Mouse (Mus musculus): ENCODE results near the gene Myh9. TPM values are rescaled to one million over a fixed set of nuclear protein-coding genes. Genes with fewer than 3 reads are reported as not detected.
"Not testable (repeated sequence)": the region's sequence is repeated elsewhere in the genome, so short reads cannot be mapped to it uniquely, and the experiment has no call there.

Myh9 gene
- total RNA-seq, 2 experiments from 2014 or later = 309 to 387 TPM

- not testable (repeated sequence) for DNase-seq
Observed at GRCm38 (mm10) chr15:77718240-77718639, 123.7 kb downstream of the Myh9 start.

Other genes starting within 250 kb of the Myh9 start
- gene Apol10b, start 246.1 kb downstream of the Myh9 start, total RNA-seq (2021) = under 1 TPM; 0.20 to 0.26 TPM
- gene Gm36245, start 242.9 kb downstream of the Myh9 start, total RNA-seq (2021) = not detected
- under 1 TPM; 0.33 to 0.83 TPM for gene Apol11b, start 198.9 kb downstream of the Myh9 start, total RNA-seq (2021)
- not detected for gene Apol7e, start 143.3 kb downstream of the Myh9 start, total RNA-seq (2021)
- gene Apol9b, start 113.1 kb downstream of the Myh9 start, total RNA-seq (2021) = 1 to 10 TPM; 1.1 to 1.2 TPM
- gene Apol8, start 85.2 kb downstream of the Myh9 start, total RNA-seq (2021) = not detected
- gene Txn2, start 86.8 kb upstream of the Myh9 start, total RNA-seq (2021) = 100 to 1,000 TPM; 563 to 586 TPM
- gene Foxred2, start 114.5 kb upstream of the Myh9 start, total RNA-seq (2021) = 1 to 10 TPM; 2.7 TPM
- 100 to 1,000 TPM; 151 to 167 TPM for gene Eif3d, start 128.6 kb upstream of the Myh9 start, total RNA-seq (2021)